Mouse (Mus musculus) right cerebral cortex, postnatal 4 days (tissue): Measurements from ENCODE around the gene Anxa9.
A peak's percentile ranks its signal among the peaks of the same experiment; 100 is the strongest.

Source experiments
- DNase-seq: peaks from one replicate; pipeline ENCODE4 v3.0.0-alpha.2; 2022

Anxa9 gene

GRCm38 (mm10) chr3:95246465-95247231, 60.3 kb downstream of the Anxa9 start:
- DNase-seq: peak; percentile 55
